Mouse (Mus musculus) liver, embryonic 11.5 days (tissue): ENCODE data around the gene Heatr5b. TPM values are rescaled to one million over a fixed set of nuclear protein-coding genes. Genes with fewer than 3 reads are reported as not detected.
A peak's percentile ranks its signal among the peaks of the same experiment; 100 is the strongest.
"Not testable (repeated sequence)": the region's sequence is repeated elsewhere in the genome, so short reads cannot be mapped to it uniquely, and the experiment has no call there.

Experiments used
- ATAC-seq: fragments of 200-750 bp; cut with Nextera tagmentation; replicated peaks from 2 replicates; pipeline ENCODE4 v1.8.0; 2017; ENCODE audit warnings: moderate number of reproducible peaks, mild to moderate bottlenecking, moderate TSS enrichment, moderate library complexity; ENCODE audit not compliant: low FRiP score
- DNase-seq: peaks from one replicate; pipeline ENCODE4 v3.0.0-alpha.2; 2017; ENCODE audit warnings: low spot score
- H3K27ac ChIP-seq: fragments of 300-500 bp; sonication (generic); 2 replicates; pipeline ENCODE4 v1.5.1; 2014; ENCODE audit warnings: mild to moderate bottlenecking, low read depth, low read length, control low read depth
- H3K27me3 ChIP-seq: fragments of 300-500 bp; sonication (generic); replicated peaks from 2 replicates; pipeline ENCODE4 v1.6.1; 2014; ENCODE audit warnings: low read length, mixed read lengths; ENCODE audit not compliant: control insufficient read depth, insufficient read depth
- H3K36me3 ChIP-seq: fragments of 300-500 bp; sonication (generic); 2 replicates; pipeline ENCODE4 v1.6.1; 2014; ENCODE audit warnings: mild to moderate bottlenecking, low read length, moderate library complexity, mixed read lengths; ENCODE audit not compliant: control insufficient read depth, insufficient read depth
- H3K4me1 ChIP-seq: fragments of 300-500 bp; sonication (generic); replicated peaks from 2 replicates; pipeline ENCODE4 v1.6.1; 2014; ENCODE audit warnings: low read length, mixed read lengths; ENCODE audit not compliant: control insufficient read depth, insufficient read depth
- H3K4me2 ChIP-seq: fragments of 300-500 bp; sonication (generic); 2 replicates; pipeline ENCODE4 v1.6.1; 2014; ENCODE audit warnings: mild to moderate bottlenecking, control low read depth, moderate library complexity
- H3K4me3 ChIP-seq: fragments of 300-500 bp; sonication (generic); 2 replicates; pipeline ENCODE4 v1.5.1; 2014; ENCODE audit warnings: low read depth, low read length, control low read depth
- H3K9ac ChIP-seq: fragments of 300-500 bp; sonication (generic); 2 replicates; pipeline ENCODE4 v1.6.1; 2014; ENCODE audit warnings: low read depth, low read length, control low read depth
- H3K9me3 ChIP-seq: fragments of 300-500 bp; sonication (generic); 2 replicates; pipeline ENCODE4 v1.6.1; 2016; ENCODE audit warnings: low read length, inconsistent platforms, mixed read lengths; ENCODE audit not compliant: control insufficient read depth
- WGBS: fragments of 180-500 bp; shearing (Covaris S2); extraction: QIAGEN DNeasy Blood & Tissue Kit; methylation state at CpG from one replicate; pipeline ENCODE4 v1.1.7; 2014; 5-methylcytosine and 5-hydroxymethylcytosine counted together
- polyA plus RNA-seq: library from polyadenylated mRNA; unstranded; fragments of >200 nt; fragmentation: Nextera tagmentation; extraction: Ambion mirVana; gene quantifications from 2 replicates; pipeline ENCODE4 v1.2.1, GENCODE M21; 2014

The Heatr5b gene
- polyA plus RNA-seq, 1 experiment from 2014 or later: 12.5 TPM

DNA sequence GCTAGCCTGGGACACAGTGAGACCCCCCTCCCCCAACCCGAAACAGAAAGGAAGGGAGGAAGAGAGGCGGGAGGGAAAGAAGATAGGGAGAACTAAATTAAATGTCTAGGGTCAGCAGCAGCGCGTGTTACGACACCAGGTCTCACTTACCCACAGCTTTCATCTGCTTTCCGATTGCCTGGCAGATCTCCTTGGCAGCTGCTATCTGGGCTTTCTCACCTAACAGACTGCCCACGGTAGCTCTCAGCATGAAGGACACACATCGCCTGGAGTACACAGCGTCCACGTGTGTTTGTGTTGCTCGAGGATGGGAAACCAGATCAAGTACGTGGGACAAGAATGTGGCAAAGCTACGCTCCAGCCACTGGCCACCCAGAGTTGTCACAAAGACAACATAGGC is 10.8 kb downstream of the Heatr5b start:
- no peak overlapping the region for H3K27ac ChIP-seq
- no peaks in the 10 kb centered on the region for H3K27me3 ChIP-seq
- ATAC-seq (no peak), DNase-seq (no peak)
- 84% methylated on average over 13 of the region's 13 CpGs for WGBS
- H3K4me3 ChIP-seq: no peak overlapping the region
- H3K9ac ChIP-seq: no peak overlapping the region
- H3K9me3 ChIP-seq: no peaks in the 10 kb centered on the region
- no peak overlapping the region for H3K4me2 ChIP-seq
- no peaks in the 10 kb centered on the region for H3K4me1 ChIP-seq
- peaks cover 8% of the 10 kb centered on the region; the same call in 1 of the 2 replicates for H3K36me3 ChIP-seq

DNA sequence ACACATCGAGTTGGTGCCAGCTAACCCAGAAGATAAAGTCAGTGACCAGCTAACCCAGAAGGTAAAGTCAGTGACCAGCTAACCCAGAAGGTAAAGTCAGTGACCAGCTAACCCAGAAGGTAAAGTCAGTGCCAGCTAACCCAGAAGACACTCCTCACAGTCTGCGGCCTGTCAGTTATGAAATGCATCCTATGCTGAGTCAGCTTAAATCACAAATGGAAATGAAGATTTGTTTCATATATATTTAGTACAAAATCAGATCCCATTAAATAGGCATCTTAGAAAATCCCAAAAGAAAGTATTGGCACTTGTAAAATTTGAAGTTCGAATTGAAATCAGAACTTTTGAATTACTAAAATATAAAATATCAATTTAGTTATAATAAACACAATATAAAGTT is 25.6 kb downstream of the Heatr5b start:
- Histone ChIP-seq H3K4me1 (no peaks in the 10 kb centered on the region), H3K27me3 (no peaks in the 10 kb centered on the region), H3K9ac (no peak overlapping the region), H3K9me3 (no peaks in the 10 kb centered on the region), H3K27ac (no peak overlapping the region), H3K4me3 (no peak overlapping the region), H3K4me2 (no peak overlapping the region), H3K36me3 (no peaks in the 10 kb centered on the region)
- WGBS: 90% methylated on average over 3 of the region's 3 CpGs
- ATAC-seq: no peak
- no peak for DNase-seq

DNA sequence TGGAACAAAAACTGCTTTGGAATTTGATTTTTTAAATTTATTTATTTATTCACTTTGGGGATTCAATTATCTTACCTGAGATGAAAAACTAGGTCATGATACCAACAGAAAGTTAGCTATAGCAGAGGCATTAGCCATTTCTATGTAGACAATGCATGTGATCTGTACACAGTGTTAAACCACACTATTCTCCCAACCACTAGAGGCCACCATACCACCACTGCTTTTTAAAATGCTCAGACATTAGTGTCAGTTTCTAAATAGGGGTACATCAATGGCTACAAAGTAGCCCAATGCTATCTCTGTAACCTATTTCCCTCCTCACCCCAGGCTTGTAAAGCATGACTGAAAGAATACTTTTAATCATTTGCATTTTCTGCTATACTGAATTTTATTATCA is 26.1 kb downstream of the Heatr5b start:
- no peak overlapping the region for H3K9ac ChIP-seq
- no peak overlapping the region for H3K4me2 ChIP-seq
- H3K36me3 ChIP-seq: no peaks in the 10 kb centered on the region
- H3K4me3 ChIP-seq: no peak overlapping the region
- no peaks in the 10 kb centered on the region for H3K4me1 ChIP-seq
- H3K27me3 ChIP-seq: no peaks in the 10 kb centered on the region
- no peak overlapping the region for H3K27ac ChIP-seq
- no peaks in the 10 kb centered on the region for H3K9me3 ChIP-seq
- peak; percentile 63 for ATAC-seq
- DNase-seq: no peak

DNA sequence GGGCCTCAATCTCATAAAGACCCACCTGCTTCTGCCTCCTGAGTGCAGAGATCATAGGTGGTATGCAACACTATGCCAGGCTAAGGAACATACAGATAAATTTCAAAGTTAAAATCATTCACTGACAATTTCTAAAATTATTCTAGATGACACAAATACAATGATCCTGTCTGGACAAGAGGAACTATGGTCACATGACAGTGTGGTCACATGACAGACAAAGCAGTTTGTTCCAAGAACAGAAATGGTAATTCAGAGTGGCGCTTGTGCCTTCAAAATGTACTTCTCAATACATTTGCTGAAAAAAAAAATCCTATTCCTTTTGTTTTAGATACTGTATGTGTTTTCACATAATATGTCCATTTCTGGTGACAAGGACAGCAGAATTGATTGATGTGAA is 37.9 kb downstream of the Heatr5b start:
- ATAC-seq: no peak
- WGBS: 92% methylated on average over 1 of the region's 1 CpGs
- Histone ChIP-seq H3K9me3 (no peaks in the 10 kb centered on the region), H3K36me3 (no peaks in the 10 kb centered on the region), H3K4me3 (no peak overlapping the region), H3K27me3 (no peaks in the 10 kb centered on the region), H3K4me1 (no peaks in the 10 kb centered on the region), H3K27ac (no peak overlapping the region), H3K9ac (no peak overlapping the region), H3K4me2 (no peak overlapping the region)
- DNase-seq: no peak

DNA sequence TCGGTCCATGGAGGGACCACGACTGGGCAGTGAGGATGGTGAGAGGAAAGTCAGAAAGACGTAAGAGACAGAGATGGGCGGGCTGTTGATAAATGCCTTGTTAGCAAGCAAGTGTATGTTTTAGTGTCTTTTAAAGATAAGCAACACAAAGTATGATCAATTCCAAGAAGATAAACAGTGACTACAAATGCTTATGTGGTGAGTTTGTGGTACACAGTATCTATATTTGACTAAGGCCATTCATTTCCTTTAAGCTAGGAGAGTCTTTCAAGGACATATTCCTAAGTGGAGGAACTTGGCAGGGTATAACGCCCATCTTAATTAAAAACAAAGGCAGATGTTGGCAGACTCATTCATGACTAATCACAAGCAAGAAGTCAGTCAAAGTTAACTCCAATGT is 40.8 kb downstream of the Heatr5b start:
- ATAC-seq (0 out of 2 replicates have a peak, but pooled peaks have one; percentile 36), DNase-seq (no peak)
- H3K27ac ChIP-seq: no peak overlapping the region
- H3K4me2 ChIP-seq: no peak overlapping the region
- H3K4me1 ChIP-seq: no peaks in the 10 kb centered on the region
- no peak overlapping the region for H3K4me3 ChIP-seq
- no peaks in the 10 kb centered on the region for H3K9me3 ChIP-seq
- 0 out of 2 replicates have a peak, but pooled peaks cover 2% of the 10 kb centered on the region for H3K36me3 ChIP-seq
- no peak overlapping the region for H3K9ac ChIP-seq
- 66% methylated on average over 5 of the region's 5 CpGs for WGBS
- no peaks in the 10 kb centered on the region for H3K27me3 ChIP-seq

DNA sequence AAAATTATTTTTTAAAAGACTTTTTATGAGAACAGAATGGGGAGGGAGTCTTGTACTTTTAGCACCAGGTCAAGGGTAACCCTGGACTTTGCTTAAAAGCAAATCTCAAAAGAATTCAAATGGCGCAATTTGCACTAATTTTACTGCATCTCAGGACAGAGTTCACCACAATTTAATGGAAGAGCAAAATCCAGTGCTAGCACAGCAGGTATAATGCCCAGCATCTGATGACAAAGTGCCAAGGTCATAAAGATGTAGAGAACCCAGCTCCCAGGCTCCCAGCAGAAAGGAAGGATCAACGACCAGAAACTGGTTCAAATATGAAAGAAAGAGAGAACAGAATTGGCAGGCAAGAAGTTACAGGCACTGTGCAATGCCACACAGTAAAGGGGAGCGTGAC is 43.0 kb downstream of the Heatr5b start:
- Histone ChIP-seq H3K4me3 (no peak overlapping the region), H3K9me3 (no peaks in the 10 kb centered on the region), H3K4me1 (no peaks in the 10 kb centered on the region), H3K36me3 (0 out of 2 replicates have a peak, but pooled peaks cover 2% of the 10 kb centered on the region), H3K27ac (no peak overlapping the region), H3K9ac (no peak overlapping the region), H3K4me2 (no peak overlapping the region), H3K27me3 (no peaks in the 10 kb centered on the region)
- ATAC-seq: no peak
- DNase-seq: no peak
- WGBS: 88% methylated on average over 3 of the region's 3 CpGs

DNA sequence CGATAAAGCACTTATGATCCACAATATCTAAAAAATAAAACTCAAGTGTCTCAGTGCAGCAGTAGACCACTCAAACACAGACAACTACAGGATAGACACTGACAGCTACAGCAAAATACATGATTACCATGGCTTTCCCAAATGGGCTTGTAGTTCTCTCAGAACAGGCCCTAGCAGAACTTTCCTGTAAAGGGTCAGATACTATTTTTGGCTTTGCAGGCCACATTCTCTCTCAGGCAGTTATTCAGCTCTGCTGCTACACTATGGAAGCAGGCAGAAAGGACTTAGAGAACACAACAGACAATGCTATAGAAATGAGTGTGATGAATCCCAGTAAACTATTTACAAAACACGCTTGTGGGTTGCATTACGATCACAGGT is 43.5 kb downstream of the Heatr5b start:
- Histone ChIP-seq H3K4me2 (no peak overlapping the region), H3K27me3 (no peaks in the 10 kb centered on the region), H3K9me3 (no peaks in the 10 kb centered on the region), H3K4me3 (no peak overlapping the region), H3K27ac (no peak overlapping the region), H3K4me1 (no peaks in the 10 kb centered on the region), H3K36me3 (0 out of 2 replicates have a peak, but pooled peaks cover 2% of the 10 kb centered on the region), H3K9ac (no peak overlapping the region)
- ATAC-seq (no peak), DNase-seq (no peak)
- 92% methylated on average over 3 of the region's 3 CpGs for WGBS

DNA sequence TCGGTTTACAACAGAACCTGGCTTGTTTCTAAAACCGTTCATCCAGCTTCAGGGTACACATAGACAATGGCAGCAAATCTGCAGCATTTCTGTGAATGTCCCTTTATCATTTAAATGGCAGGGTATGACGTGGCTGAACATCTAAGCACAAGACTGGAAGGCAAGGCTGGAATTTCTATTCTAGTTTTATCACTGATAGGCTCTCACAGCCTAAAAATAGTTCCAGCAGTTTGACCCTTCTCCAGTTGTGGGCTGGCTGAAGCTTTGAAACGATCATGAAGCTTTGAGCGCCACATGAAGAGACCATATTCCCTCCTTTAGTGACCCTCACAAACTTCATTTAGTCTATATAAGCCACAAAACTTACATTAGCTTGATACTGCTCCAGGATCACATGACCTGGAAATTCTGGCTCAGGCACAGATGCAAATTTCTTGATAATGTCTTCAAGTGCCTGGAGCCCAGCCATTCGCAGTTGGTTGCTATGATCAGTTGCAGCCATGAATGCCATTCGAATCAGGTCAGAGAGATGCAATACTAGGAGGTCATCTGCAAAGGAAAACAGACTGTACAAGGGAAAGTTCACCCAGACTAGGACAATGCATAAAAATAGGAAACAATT is 44.0 kb downstream of the Heatr5b start:
- H3K27ac ChIP-seq: no peak overlapping the region
- H3K9ac ChIP-seq: no peak overlapping the region
- WGBS: 80% methylated on average over 7 of the region's 7 CpGs
- no peaks in the 10 kb centered on the region for H3K27me3 ChIP-seq
- no peaks in the 10 kb centered on the region for H3K9me3 ChIP-seq
- H3K4me2 ChIP-seq: no peak overlapping the region
- no peaks in the 10 kb centered on the region for H3K4me1 ChIP-seq
- H3K36me3 ChIP-seq: 0 out of 2 replicates have a peak, but pooled peaks cover 2% of the 10 kb centered on the region
- no peak overlapping the region for H3K4me3 ChIP-seq
- no peak for ATAC-seq
- no peak for DNase-seq

DNA sequence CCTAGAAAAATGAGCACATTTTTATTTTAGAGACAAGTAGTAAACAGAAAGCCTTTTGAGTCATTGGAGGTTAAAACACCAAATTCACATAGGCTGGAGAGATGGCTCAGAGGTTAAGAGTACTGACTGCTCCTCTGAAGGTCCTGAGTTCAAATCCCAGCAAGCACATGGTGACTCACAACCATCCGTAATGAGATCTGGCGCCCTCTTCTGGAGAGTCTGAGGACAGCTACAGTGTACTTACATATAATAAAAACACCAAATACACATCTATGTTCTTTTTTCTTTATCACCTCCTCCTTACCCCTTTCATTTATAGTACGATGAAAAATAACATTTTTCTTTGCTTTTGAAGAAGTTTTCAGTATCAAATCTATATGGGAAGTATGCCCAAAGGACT is 46.9 kb downstream of the Heatr5b start:
- not testable (repeated sequence) for H3K9me3 ChIP-seq, H3K4me2 ChIP-seq, H3K9ac ChIP-seq, H3K4me1 ChIP-seq, ATAC-seq, H3K27ac ChIP-seq, H3K36me3 ChIP-seq, H3K27me3 ChIP-seq, DNase-seq, H3K4me3 ChIP-seq
- WGBS: 67% methylated on average over 3 of the region's 3 CpGs
